Mouse (Mus musculus): ENCODE measurements around the gene Epn2. TPM values are rescaled to one million over a fixed set of nuclear protein-coding genes. Genes with fewer than 3 reads are reported as not detected.
"Not testable (repeated sequence)": the region's sequence is repeated elsewhere in the genome, so short reads cannot be mapped to it uniquely, and the experiment has no call there.

The Epn2 gene
- polyA plus RNA-seq, 1 experiment from 2014 or later = 65.6 TPM

DNA sequence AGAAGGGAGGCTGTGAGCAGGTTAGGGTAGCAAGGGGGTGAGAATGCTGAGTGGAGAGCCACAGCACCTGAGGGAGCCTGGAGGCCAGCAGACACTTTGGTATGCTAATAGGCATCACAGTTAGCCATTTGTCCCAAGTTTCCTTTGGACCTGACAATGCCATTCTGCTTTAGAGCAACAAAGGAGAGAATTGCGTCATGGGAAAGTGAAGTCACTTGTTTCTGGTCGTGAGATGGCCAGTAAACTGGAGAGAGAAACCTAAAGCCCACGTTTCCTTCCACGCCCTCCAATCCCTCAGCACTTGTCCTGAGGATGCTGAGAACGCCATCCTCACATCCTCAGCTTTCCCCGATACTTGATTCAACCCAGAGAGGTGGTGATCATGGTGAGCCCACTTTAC, 18.9 kb upstream of the Epn2 start:
- no peak for DNase-seq (ENCODE audit: low spot score)
- Histone ChIP-seq H3K4me2 (replicated peaks) (no peak overlapping the region), H3K4me1 (replicated peaks; ENCODE audit: control insufficient read depth, insufficient read depth, low read length) (no peaks in the 10 kb centered on the region), H3K9me3 (ENCODE audit: control insufficient read depth, low read length) (no peaks in the 10 kb centered on the region), H3K27me3 (ENCODE audit: control insufficient read depth, insufficient read depth, low read length) (no peaks in the 10 kb centered on the region), H3K36me3 (replicated peaks; ENCODE audit: control insufficient read depth, insufficient read depth) (no peaks in the 10 kb centered on the region), H3K4me3 (replicated peaks; ENCODE audit: low read length) (no peak overlapping the region), H3K9ac (no peak overlapping the region), H3K27ac (no peak overlapping the region)
- 56% methylated on average over 6 of the region's 6 CpGs for WGBS
- ATAC-seq (ENCODE audit: low FRiP score) = no peak

DNA sequence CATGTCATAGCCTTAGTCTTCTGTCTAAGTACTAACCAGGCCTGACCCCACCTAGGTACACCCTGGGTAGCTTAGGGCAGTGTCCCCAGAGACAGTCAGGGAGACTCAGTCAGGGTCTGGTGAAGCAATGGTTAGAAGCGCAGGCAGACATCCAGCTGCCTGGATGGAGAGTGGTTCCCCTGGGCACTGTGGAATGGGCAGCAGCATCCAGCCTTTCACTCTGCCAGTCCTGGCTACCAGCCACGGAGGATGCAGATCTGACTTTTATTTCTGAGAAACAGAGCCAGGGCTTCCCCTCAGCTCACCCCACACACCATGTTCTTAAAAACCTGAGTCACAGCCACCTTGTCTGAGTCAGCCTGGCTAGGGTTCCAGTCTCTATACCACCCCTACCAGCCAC, 18.0 kb upstream of the Epn2 start:
- DNase-seq (ENCODE audit: low spot score) (no peak), ATAC-seq (ENCODE audit: low FRiP score) (no peak)
- WGBS = 86% methylated on average over 2 of the region's 2 CpGs
- no peaks in the 10 kb centered on the region for H3K27me3 ChIP-seq (ENCODE audit: control insufficient read depth, insufficient read depth, low read length)
- no peaks in the 10 kb centered on the region for H3K9me3 ChIP-seq (ENCODE audit: control insufficient read depth, low read length)
- no peak overlapping the region for H3K4me2 ChIP-seq (replicated peaks)
- no peak overlapping the region for H3K27ac ChIP-seq
- no peak overlapping the region for H3K4me3 ChIP-seq (replicated peaks; ENCODE audit: low read length)
- H3K4me1 ChIP-seq (replicated peaks; ENCODE audit: control insufficient read depth, insufficient read depth, low read length) = no peaks in the 10 kb centered on the region
- no peaks in the 10 kb centered on the region for H3K36me3 ChIP-seq (replicated peaks; ENCODE audit: control insufficient read depth, insufficient read depth)
- H3K9ac ChIP-seq = no peak overlapping the region

- no peak for ATAC-seq (ENCODE audit: low FRiP score)
These were observed 13.6 kb upstream of the Epn2 start for GRCm38 (mm10) chr11:61593069-61593468.

GRCm38 (mm10) chr11:61592061-61592460, 12.6 kb upstream of the Epn2 start:
- no peak overlapping the region for H3K9ac ChIP-seq

More at GRCm38 (mm10) chr11:61593069-61593468, 13.6 kb upstream of the Epn2 start:
- Histone ChIP-seq H3K9me3 (ENCODE audit: control insufficient read depth, low read length) (no peaks in the 10 kb centered on the region), H3K27me3 (ENCODE audit: control insufficient read depth, insufficient read depth, low read length) (no peaks in the 10 kb centered on the region), H3K4me1 (replicated peaks; ENCODE audit: control insufficient read depth, insufficient read depth, low read length) (no peaks in the 10 kb centered on the region), H3K4me3 (replicated peaks; ENCODE audit: low read length) (no peak overlapping the region), H3K4me2 (replicated peaks) (no peak overlapping the region), H3K36me3 (replicated peaks; ENCODE audit: control insufficient read depth, insufficient read depth) (no peaks in the 10 kb centered on the region), H3K27ac (no peak overlapping the region), H3K9ac (no peak overlapping the region)
- no peak for DNase-seq (ENCODE audit: low spot score)

GRCm38 (mm10) chr11:61590516-61591213, 11.2 kb upstream of the Epn2 start:
- no peak for DNase-seq (ENCODE audit: low spot score)
- no peak overlapping the region for H3K27ac ChIP-seq
- H3K9me3 ChIP-seq (ENCODE audit: control insufficient read depth, low read length) = no peaks in the 10 kb centered on the region
- H3K9ac ChIP-seq = no peak overlapping the region
- H3K36me3 ChIP-seq (replicated peaks; ENCODE audit: control insufficient read depth, insufficient read depth) = no peaks in the 10 kb centered on the region
- 56% methylated on average over 7 of the region's 7 CpGs for WGBS
- ATAC-seq (ENCODE audit: low FRiP score) = no peak
- H3K4me3 ChIP-seq (replicated peaks; ENCODE audit: low read length) = no peak overlapping the region
- H3K27me3 ChIP-seq (ENCODE audit: control insufficient read depth, insufficient read depth, low read length) = no peaks in the 10 kb centered on the region
- H3K4me1 ChIP-seq (replicated peaks; ENCODE audit: control insufficient read depth, insufficient read depth, low read length) = no peaks in the 10 kb centered on the region
- no peak overlapping the region for H3K4me2 ChIP-seq (replicated peaks)

More at GRCm38 (mm10) chr11:61592061-61592460, 12.6 kb upstream of the Epn2 start:
- H3K27me3 ChIP-seq (ENCODE audit: control insufficient read depth, insufficient read depth, low read length) = no peaks in the 10 kb centered on the region
- H3K4me3 ChIP-seq (replicated peaks; ENCODE audit: low read length) = no peak overlapping the region
- H3K9me3 ChIP-seq (ENCODE audit: control insufficient read depth, low read length) = no peaks in the 10 kb centered on the region
- ATAC-seq (ENCODE audit: low FRiP score) = no peak
- H3K4me2 ChIP-seq (replicated peaks) = no peak overlapping the region
- 91% methylated on average over 3 of the region's 3 CpGs for WGBS
- no peaks in the 10 kb centered on the region for H3K36me3 ChIP-seq (replicated peaks; ENCODE audit: control insufficient read depth, insufficient read depth)
- DNase-seq (ENCODE audit: low spot score) = no peak
- H3K4me1 ChIP-seq (replicated peaks; ENCODE audit: control insufficient read depth, insufficient read depth, low read length) = no peaks in the 10 kb centered on the region
- H3K27ac ChIP-seq = no peak overlapping the region

GRCm38 (mm10) chr11:61585421-61585820, 5.9 kb upstream of the Epn2 start:
- no peak overlapping the region for H3K9ac ChIP-seq
- no peaks in the 10 kb centered on the region for H3K27me3 ChIP-seq (ENCODE audit: control insufficient read depth, insufficient read depth, low read length)
- ATAC-seq (ENCODE audit: low FRiP score) = no peak
- no peaks in the 10 kb centered on the region for H3K36me3 ChIP-seq (replicated peaks; ENCODE audit: control insufficient read depth, insufficient read depth)
- no peaks in the 10 kb centered on the region for H3K4me1 ChIP-seq (replicated peaks; ENCODE audit: control insufficient read depth, insufficient read depth, low read length)
- no peak overlapping the region for H3K27ac ChIP-seq
- 83% methylated on average over 4 of the region's 4 CpGs for WGBS
- no peak overlapping the region for H3K4me2 ChIP-seq (replicated peaks)
- no peaks in the 10 kb centered on the region for H3K9me3 ChIP-seq (ENCODE audit: control insufficient read depth, low read length)
- DNase-seq (ENCODE audit: low spot score) = no peak
- H3K4me3 ChIP-seq (replicated peaks; ENCODE audit: low read length) = no peak overlapping the region

DNA sequence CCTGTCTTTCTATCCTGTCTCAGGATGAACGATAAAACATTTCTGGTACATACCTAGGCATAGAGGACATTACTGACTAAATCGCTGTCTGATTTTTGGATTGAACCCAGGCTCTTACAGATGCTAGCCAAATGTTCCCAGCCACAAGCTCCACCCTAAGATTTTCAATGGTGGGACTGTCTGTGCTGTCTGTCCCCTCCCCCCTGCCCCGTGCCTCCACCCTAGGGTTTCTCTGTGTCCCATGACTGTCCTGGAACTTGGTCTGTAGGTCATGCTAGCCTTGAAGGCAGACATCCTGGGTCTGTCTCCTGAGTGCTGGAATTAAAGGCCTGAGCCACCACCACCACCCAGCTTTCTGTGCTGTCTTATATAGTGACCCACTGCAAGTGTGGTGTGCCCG, 5.3 kb upstream of the Epn2 start:
- Histone ChIP-seq H3K9ac (no peak overlapping the region), H3K4me1 (replicated peaks; ENCODE audit: control insufficient read depth, insufficient read depth, low read length) (no peaks in the 10 kb centered on the region), H3K36me3 (replicated peaks; ENCODE audit: control insufficient read depth, insufficient read depth) (no peaks in the 10 kb centered on the region), H3K4me3 (replicated peaks; ENCODE audit: low read length) (no peak overlapping the region), H3K9me3 (ENCODE audit: control insufficient read depth, low read length) (no peaks in the 10 kb centered on the region), H3K27ac (no peak overlapping the region), H3K27me3 (ENCODE audit: control insufficient read depth, insufficient read depth, low read length) (no peaks in the 10 kb centered on the region), H3K4me2 (replicated peaks) (no peak overlapping the region)
- WGBS = 85% methylated on average over 4 of the region's 4 CpGs
- ATAC-seq (ENCODE audit: low FRiP score) = no peak
- DNase-seq (ENCODE audit: low spot score) = no peak

GRCm38 (mm10) chr11:61584096-61584495, 4.6 kb upstream of the Epn2 start:
- no peaks in the 10 kb centered on the region for H3K9me3 ChIP-seq (ENCODE audit: control insufficient read depth, low read length)
- no peaks in the 10 kb centered on the region for H3K4me1 ChIP-seq (replicated peaks; ENCODE audit: control insufficient read depth, insufficient read depth, low read length)
- 86% methylated on average over 6 of the region's 6 CpGs for WGBS
- DNase-seq (ENCODE audit: low spot score) (no peak), ATAC-seq (ENCODE audit: low FRiP score) (no peak)
- no peak overlapping the region for H3K4me2 ChIP-seq (replicated peaks)
- no peak overlapping the region for H3K27ac ChIP-seq
- no peaks in the 10 kb centered on the region for H3K36me3 ChIP-seq (replicated peaks; ENCODE audit: control insufficient read depth, insufficient read depth)
- H3K4me3 ChIP-seq (replicated peaks; ENCODE audit: low read length) = no peak overlapping the region
- H3K27me3 ChIP-seq (ENCODE audit: control insufficient read depth, insufficient read depth, low read length) = no peaks in the 10 kb centered on the region
- H3K9ac ChIP-seq = no peak overlapping the region

- WGBS = 100% methylated on average over 2 of the region's 5 CpGs
- DNase-seq (ENCODE audit: low spot score); H3K36me3 ChIP-seq (replicated peaks; ENCODE audit: control insufficient read depth, insufficient read depth); H3K27ac ChIP-seq; H3K4me3 ChIP-seq (replicated peaks; ENCODE audit: low read length); H3K27me3 ChIP-seq (ENCODE audit: control insufficient read depth, insufficient read depth, low read length); H3K9me3 ChIP-seq (ENCODE audit: control insufficient read depth, low read length); H3K4me2 ChIP-seq (replicated peaks); ATAC-seq (ENCODE audit: low FRiP score); H3K9ac ChIP-seq; H3K4me1 ChIP-seq (replicated peaks; ENCODE audit: control insufficient read depth, insufficient read depth, low read length): not testable (repeated sequence)
These were observed 3.3 kb upstream of the Epn2 start for GRCm38 (mm10) chr11:61582808-61583207.

Measured in hindbrain, embryonic 14.5 days (tissue).